Mouse (Mus musculus): Measurements from ENCODE around the gene Ikzf3.

GRCm38 (mm10) chr11:98550311-98550974 lies 4.6 kb upstream of the Ikzf3 start:
- TF ChIP-seq CTCF (IDR thresholded peaks at IDR 0.05; ENCODE audit: control insufficient read depth, insufficient read depth, insufficient replicate concordance, low read depth, low read length) (no peak), POLR2A (IDR thresholded peaks at IDR 0.05; ENCODE audit: control insufficient read depth, low read depth, low read length) (no peak)

Data from testis, adult 2 months (tissue).